Mouse (Mus musculus) CH12F3 (cell line): Measurements from ENCODE around the gene Psmc1.

Source experiments
- in situ Hi-C: fragments of 300-500 bp; cut with MboI; formaldehyde crosslinking; loops from 2 replicates; pipeline ENCODE4 v1.14.3; 2020; ENCODE audit warnings: low sequenced_read_pairs

Psmc1 gene

DNA sequence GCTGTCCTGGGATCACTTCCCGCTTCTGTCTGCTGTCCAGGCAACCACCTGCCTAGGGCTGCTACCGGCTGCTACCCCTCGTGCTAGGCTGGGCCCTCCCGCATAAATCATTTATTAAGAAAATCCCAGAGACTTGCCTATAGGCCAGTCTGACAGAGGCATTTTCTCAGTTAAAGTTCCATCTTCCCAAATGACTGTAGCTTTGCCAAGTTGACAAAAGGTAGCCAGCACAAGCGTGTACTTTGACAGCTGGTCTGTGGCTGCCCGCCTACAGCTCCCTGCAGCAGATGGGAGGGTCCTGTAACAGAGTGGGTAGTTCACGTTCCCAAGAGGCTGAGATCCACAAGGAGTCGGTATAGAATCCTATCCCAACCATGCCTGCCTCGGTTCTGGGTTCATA lies 13.5 kb downstream of the Psmc1 start:
- in situ Hi-C loops = no loop called here

DNA sequence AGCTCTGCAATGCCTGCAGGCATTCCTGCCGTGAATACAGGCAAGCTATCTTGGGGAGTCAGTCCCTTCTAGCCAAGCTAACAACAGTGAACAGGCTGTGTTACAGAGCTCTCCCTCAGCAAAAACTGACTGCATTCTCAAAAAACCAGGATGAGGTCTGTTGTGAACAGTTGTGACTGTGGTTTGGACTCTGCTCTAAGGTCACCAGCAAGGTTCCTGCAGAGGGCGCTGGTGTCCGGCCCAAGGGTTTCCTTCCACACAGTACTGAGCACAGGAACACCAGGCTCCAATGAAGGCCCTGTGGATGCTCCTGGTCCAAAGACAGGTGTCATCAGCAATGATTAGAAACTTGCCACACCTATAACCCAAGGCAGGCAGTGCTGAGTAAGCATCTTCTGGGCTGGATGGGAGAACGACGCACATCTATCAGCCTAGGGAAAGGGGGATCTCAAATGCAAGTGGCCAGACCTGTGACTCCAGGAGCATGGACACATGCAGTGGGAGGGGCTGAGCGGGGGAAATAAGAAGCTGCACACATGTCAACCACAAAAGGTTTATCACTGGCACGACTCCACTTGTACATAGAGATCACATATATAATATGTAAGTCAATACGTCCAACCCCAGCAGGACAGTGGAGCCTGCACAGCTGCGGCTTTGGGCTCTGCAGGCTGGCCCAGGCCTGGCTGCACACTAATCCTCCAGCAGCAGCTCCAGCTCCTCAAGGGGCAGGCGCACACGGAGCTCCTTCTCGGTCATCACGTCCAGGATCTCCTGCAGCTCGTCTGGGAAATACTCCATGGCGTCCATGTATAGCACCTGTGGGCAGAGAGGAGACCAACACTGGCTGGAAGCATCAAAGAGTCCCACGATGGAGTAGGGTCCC lies 15.2 kb downstream of the Psmc1 start:
- in situ Hi-C loops = no loop called here

DNA sequence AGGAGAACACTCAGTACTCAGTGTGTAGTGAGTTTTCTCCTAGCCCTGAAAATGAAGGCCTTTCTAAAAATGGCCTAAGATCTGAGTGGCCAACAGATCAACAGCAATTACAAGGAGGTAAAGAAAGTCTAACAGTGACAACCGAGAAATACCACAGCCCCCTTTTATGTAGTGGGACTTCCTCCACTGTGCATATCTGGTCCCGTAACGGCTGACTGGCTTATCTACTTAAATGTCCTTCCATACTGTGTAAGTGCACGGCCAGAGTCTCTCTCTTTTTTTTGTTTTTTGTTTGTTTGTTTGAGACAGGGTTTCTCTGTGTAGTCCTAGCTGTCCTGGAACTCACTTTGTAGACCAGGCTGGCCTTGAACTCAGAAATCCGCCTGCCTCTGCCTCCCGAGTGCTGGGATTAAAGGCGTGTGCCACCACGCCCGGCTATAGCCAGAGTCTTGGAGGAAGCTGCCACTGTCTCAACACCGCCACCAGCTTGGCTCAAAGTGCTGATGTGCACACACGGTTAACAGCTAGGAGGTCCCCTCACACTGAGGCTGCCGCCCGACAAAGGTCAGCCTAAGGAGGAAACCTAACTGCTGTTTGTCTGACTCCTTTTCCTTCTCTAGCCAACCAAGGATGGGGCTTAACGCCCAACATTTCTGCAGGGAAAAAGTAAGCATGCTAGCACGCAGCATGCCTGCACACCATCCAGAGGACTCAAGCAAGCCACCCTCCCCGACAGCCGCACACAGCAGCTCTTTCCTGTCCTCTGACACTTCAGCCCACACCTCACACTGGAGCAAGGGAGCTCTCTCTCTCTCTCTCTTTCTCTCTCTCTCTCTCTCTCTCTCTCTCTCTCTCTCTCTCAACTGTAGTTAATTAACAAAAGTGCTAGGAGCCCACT lies 17.3 kb downstream of the Psmc1 start:
- in situ Hi-C loops = no loop called here

DNA sequence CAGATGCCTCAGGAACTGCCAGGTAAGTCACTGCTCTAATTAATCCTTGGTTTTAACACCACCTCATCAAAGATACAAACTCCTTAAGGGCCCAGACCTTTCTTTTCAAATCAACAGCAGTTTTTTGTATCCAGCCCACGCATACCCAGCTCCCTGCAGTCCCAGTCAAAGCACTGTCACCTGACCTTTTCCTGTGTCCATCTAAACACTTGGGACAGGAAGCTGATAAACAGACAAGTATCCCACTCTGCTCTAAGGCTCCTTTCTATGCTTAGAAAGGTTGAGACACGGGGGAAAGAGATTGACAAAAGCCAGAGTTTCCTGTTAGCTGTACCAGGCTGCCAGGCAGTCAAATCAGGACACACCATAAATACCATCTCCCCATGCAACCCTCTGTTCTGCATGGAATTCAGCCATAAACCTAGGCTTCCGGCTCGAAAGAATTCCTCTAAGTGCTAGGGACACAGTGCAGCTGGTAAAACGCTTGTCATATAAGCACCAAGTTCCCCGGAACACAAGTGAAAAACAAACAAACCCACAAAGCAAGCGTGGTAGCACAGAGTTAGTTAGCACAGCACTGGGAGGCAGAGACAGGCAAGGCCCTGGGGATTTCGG lies 18.0 kb downstream of the Psmc1 start:
- in situ Hi-C loops = no loop called here

GRCm38 (mm10) chr12:100128522-100128921 lies 18.6 kb downstream of the Psmc1 start:
- in situ Hi-C loops = no loop called here

DNA sequence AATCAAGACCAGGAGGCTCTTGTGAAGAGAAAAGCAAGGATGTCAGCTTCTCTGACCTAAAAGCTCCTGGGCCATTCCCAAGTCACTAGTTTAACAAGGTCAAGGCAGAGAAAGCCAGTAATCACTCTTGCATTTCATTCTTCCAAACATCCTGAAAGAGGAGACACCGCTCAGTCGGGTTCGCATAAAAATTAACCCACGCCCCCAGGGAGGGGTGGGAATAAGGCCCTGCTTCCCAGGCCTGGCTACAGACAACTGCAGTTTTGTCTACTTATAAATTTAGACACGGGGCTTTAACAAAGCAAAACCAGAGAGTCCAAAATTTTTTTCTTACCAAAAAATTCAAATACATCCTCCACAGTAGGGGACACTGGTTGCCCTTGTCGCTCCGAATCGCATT lies 19.0 kb downstream of the Psmc1 start:
- in situ Hi-C loops = no loop called here

DNA sequence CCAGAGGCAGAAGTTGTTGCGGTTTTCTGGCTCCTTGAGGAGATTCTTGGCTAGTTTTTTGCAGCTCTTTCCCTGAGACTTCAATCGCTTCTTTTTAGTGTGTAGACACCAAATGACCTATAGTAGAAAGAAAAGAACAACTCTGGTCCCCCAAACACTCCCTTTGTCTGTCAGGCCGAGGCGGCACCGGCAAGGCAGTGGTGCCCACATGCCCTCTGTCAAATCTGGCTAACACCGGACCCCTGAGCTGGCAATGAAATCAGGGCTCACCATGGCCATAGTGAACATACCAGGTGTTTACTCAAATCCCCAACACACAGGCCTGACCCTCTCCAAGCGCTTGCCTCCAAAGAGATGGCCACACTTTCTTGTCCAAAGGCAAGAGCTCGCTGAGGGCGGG lies 21.2 kb downstream of the Psmc1 start:
- in situ Hi-C loops = no loop called here

- in situ Hi-C loops = no loop called here
These were observed 21.7 kb downstream of the Psmc1 start for GRCm38 (mm10) chr12:100131655-100132054.

GRCm38 (mm10) chr12:100134395-100134936 lies 24.5 kb downstream of the Psmc1 start:
- in situ Hi-C loops = no loop called here

- in situ Hi-C loops = no loop called here
These were observed 25.2 kb downstream of the Psmc1 start for GRCm38 (mm10) chr12:100135117-100135516.

- in situ Hi-C loops = no loop called here
These were observed 33.0 kb downstream of the Psmc1 start for GRCm38 (mm10) chr12:100142848-100143523.

- in situ Hi-C loops = no loop called here
These were observed 33.8 kb downstream of the Psmc1 start for GRCm38 (mm10) chr12:100143737-100144136.

- in situ Hi-C loops = no loop called here
These were observed 34.3 kb downstream of the Psmc1 start for GRCm38 (mm10) chr12:100144269-100144668.

GRCm38 (mm10) chr12:100152466-100152865 lies 42.5 kb downstream of the Psmc1 start:
- in situ Hi-C loops = loop anchor here (25.0 kb wide), 1 partner anchor 685 kb away; no protein-coding TSS in a partner anchor

DNA sequence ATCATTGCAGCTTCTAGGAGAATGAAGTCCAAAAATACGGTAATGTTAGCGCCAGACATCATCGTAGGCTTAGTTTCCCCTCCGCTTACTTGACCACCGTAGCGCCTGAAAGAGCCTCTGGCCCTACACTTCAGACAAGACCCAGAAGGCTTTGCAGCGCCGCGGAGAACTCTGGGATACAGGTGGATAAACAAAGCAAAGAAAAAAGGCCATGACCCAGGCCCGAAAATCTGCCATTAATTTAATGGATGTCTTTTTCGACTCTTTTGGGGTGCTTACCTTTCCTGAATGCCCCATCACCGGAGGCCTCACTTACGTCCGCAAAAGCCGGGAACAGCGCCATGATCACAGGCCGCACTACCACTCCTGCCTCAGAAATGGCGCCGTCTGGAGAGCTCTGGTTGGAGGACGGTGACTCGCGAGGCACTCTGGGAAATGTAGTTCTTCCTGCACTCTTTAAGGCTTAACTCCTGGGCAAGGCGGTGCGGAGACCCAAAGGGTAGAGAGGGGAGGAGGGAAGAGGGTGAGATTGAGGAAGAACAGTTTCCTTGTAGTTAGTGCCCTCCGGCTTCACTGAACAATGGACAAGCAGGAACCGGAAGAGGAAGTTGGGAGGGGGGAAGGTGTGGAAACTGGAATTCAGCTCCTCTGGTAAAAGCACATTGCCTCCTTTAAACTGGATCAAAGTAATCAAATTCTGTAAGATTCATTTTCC lies 49.5 kb downstream of the Psmc1 start, which contains the start of gene Nrde2:
Gene Nrde2, minus strand, starts transcription at position 393 of the 715 bp plus-strand sequence.
- in situ Hi-C loops = loop anchor here (25.0 kb wide), 1 partner anchor 678 kb away; no protein-coding TSS in a partner anchor

DNA sequence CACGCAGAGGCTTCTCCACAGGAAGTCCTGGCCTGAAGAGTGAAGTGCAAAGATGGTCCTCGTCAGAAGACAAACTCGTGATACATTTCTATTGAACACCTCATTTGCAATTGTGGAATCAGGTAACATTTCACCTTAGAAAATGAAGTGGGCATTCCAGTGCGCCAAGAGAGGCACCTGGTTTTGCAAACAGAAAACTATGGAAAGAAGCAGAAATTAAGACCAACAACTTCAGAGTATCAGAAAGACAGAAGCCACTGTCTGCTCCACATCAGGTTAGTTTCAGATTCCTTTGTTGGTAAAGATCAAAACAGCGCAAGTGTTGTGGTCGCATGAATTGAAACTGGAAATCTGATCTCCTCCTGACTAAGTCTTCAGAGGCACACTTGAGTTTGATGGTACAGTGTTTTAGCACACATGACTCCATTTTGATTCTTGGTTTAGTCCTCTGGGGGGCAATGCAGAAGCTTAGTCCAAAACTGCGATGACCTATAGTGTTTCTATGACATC lies 55.1 kb downstream of the Psmc1 start:
- in situ Hi-C loops = loop anchor here (25.0 kb wide), 1 partner anchor 672 kb away; no protein-coding TSS in a partner anchor

GRCm38 (mm10) chr12:100166177-100166576 lies 56.2 kb downstream of the Psmc1 start:
- in situ Hi-C loops = loop anchor here (25.0 kb wide), 1 partner anchor 671 kb away; no protein-coding TSS in a partner anchor

DNA sequence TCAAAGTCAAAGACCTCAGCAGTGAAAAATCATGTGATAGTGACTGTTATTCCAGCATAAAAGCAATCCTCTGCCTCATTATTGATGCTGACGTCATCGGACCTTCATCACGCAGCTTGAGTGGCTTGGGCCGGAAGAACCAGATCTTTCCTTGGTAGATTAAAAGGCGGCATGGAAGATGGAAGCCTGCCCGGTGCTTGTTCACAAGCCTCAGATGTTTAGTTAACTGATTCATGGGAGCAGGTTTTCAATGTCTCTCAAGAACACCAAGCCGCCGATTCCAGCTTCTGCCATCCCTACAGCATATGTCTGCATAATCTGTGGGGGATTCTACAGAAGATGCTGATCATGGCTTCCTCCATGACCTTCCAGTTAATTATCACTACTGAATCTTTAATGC lies 57.0 kb downstream of the Psmc1 start:
- in situ Hi-C loops = loop anchor here (25.0 kb wide), 1 partner anchor 670 kb away; no protein-coding TSS in a partner anchor

- in situ Hi-C loops = loop anchor here (25.0 kb wide), 1 partner anchor 670 kb away; no protein-coding TSS in a partner anchor
These were observed 57.5 kb downstream of the Psmc1 start for GRCm38 (mm10) chr12:100167502-100167901.
